Mouse (Mus musculus) embryonic fibroblast, embryonic 13.5 days (primary cell): Measurements from ENCODE around the gene Ndufaf2. TPM values are rescaled to one million over a fixed set of nuclear protein-coding genes. Genes with fewer than 3 reads are reported as not detected.

Experiments
- H3K27ac ChIP-seq: 2 replicates; pipeline ENCODE4 v1.5.1; 2012; ENCODE audit warnings: low read length, control low read depth, inconsistent platforms; ENCODE audit not compliant: insufficient read depth
- H3K4me1 ChIP-seq: 2 replicates; pipeline ENCODE4 v1.6.1; 2011; ENCODE audit warnings: low read length; ENCODE audit not compliant: control insufficient read depth, insufficient read depth
- H3K4me3 ChIP-seq: 2 replicates; pipeline ENCODE4 v1.5.1; 2011; ENCODE audit warnings: mild to moderate bottlenecking, control low read depth, low read length; ENCODE audit not compliant: insufficient read depth
- CTCF ChIP-seq: IDR thresholded peaks from 2 replicates; pipeline ENCODE4 v1.5.1; 2011; ENCODE audit warnings: mild to moderate bottlenecking, control low read depth, low read length, moderate library complexity, borderline replicate concordance; ENCODE audit not compliant: insufficient read depth
- POLR2A ChIP-seq: IDR thresholded peaks from 2 replicates; pipeline ENCODE4 v1.6.1; 2011; ENCODE audit warnings: low read depth, mild to moderate bottlenecking, control low read depth, low read length, moderate library complexity
- polyA plus RNA-seq: library from polyadenylated mRNA; stranded (reverse); fragments of >200 nt; gene quantifications from 2 replicates; pipeline ENCODE4 v1.2.4, GENCODE M21; 2011; ENCODE audit warnings: low read depth; ENCODE audit not compliant: missing spikeins, insufficient read length

Ndufaf2 gene
- polyA plus RNA-seq, 1 experiment, result 52.6 TPM

- Histone ChIP-seq H3K4me3 (no peak overlapping the region), H3K27ac (no peak overlapping the region), H3K4me1 (no peaks in the 10 kb centered on the region)
- TF ChIP-seq CTCF, result no peak
- TF ChIP-seq POLR2A, result no peak
Measured at GRCm38 (mm10) chr13:108063374-108064134, 94.9 kb downstream of the Ndufaf2 start.

GRCm38 (mm10) chr13:108062900-108063299 is 95.5 kb downstream of the Ndufaf2 start:
- no peaks in the 10 kb centered on the region for H3K4me1 ChIP-seq
- H3K4me3 ChIP-seq, result no peak overlapping the region
- no peak overlapping the region for H3K27ac ChIP-seq
- TF ChIP-seq CTCF, result no peak

- H3K4me3 ChIP-seq, result no peak overlapping the region
- H3K27ac ChIP-seq, result no peak overlapping the region
- H3K4me1 ChIP-seq, result no peaks in the 10 kb centered on the region
- TF ChIP-seq CTCF, result no peak
- no peak for TF ChIP-seq POLR2A
Measured at GRCm38 (mm10) chr13:108060936-108061578, 97.4 kb downstream of the Ndufaf2 start.

GRCm38 (mm10) chr13:108060286-108060885 is 98.0 kb downstream of the Ndufaf2 start:
- Histone ChIP-seq H3K27ac (no peak overlapping the region), H3K4me1 (no peaks in the 10 kb centered on the region), H3K4me3 (no peak overlapping the region)
- no peak for TF ChIP-seq CTCF
- no peak for TF ChIP-seq POLR2A

- H3K27ac ChIP-seq, result no peak overlapping the region
- H3K4me1 ChIP-seq, result no peaks in the 10 kb centered on the region
- TF ChIP-seq POLR2A, result no peak
- no peak for TF ChIP-seq CTCF
- H3K4me3 ChIP-seq, result no peak overlapping the region
Measured at GRCm38 (mm10) chr13:108056896-108057295, 101.5 kb downstream of the Ndufaf2 start.

- TF ChIP-seq CTCF (no peak), POLR2A (no peak)
- H3K4me1 ChIP-seq, result peaks cover 12% of the 10 kb centered on the region
- no peak overlapping the region for H3K27ac ChIP-seq
- no peak overlapping the region for H3K4me3 ChIP-seq
Measured at GRCm38 (mm10) chr13:108047364-108047763, 111.1 kb downstream of the Ndufaf2 start.

GRCm38 (mm10) chr13:108046891-108047290 is 111.5 kb downstream of the Ndufaf2 start:
- TF ChIP-seq CTCF (no peak), POLR2A (no peak)
- Histone ChIP-seq H3K4me1 (peaks cover 15% of the 10 kb centered on the region), H3K4me3 (no peak overlapping the region), H3K27ac (no peak overlapping the region)

- TF ChIP-seq POLR2A (no peak), CTCF (no peak)
- Histone ChIP-seq H3K27ac (peak overlapping the region; percentile 55; the same call in 1 of the 2 replicates), H3K4me1 (peaks cover 15% of the 10 kb centered on the region), H3K4me3 (peak overlapping the region; percentile 49; the same call in 1 of the 2 replicates)
Measured at GRCm38 (mm10) chr13:108046071-108046470, 112.4 kb downstream of the Ndufaf2 start.

DNA sequence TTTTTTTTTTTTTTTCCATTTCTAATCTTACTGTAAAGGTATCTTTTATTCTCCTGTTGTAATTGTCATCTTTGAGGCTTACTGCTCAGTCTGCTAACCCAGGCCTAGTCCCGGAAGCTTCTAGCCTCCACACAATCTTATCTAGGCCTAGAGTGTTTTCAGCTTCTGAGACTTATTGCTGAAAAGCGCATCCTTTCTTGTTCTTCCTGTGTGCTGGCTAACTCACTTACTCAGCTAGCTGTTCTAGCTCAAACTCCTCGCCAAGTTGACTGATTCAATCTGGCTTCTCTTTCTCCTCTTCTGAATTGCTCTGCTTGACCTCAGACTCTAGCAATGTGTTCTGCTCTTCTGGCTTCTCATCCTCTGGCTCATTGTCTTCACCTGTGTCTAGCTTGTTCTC is 112.8 kb downstream of the Ndufaf2 start:
- Histone ChIP-seq H3K4me3 (peak overlapping the region; percentile 49), H3K4me1 (peaks cover 15% of the 10 kb centered on the region), H3K27ac (peak overlapping the region; percentile 55; the same call in 1 of the 2 replicates)
- no peak; the same call in 1 of the 2 replicates for TF ChIP-seq POLR2A
- no peak for TF ChIP-seq CTCF

- H3K27ac ChIP-seq, result peak within 1 kb of the TSS; percentile 93
- peak; percentile 92 for TF ChIP-seq POLR2A
- no peak for TF ChIP-seq CTCF
Measured at GRCm38 (mm10) chr13:108044222-108044941, 114.0 kb downstream of the Ndufaf2 start, which contains the start of gene Smim15. Gene Smim15 (plus strand): TSS chr13:108044446.

More at GRCm38 (mm10) chr13:108044222-108044941, 114.0 kb downstream of the Ndufaf2 start, which contains the start of gene Smim15:
- Histone ChIP-seq H3K4me1 (peaks cover 20% of the 10 kb centered on the region), H3K4me3 (peak within 1 kb of the TSS; percentile 93)
